Comparison of ENCODE assay signal across 25 mouse cellular contexts in genomic region chr3:143614895-143615294, GRCm38 (mm10).
DNase-seq lines count a peak whose midpoint lies in the region; ATAC-seq and TF ChIP-seq lines count a peak whose summit lies in the region.
"Had no signal": no experiment of that assay in that cellular context is flagged by ENCODE, and none has a peak within 500 bp of the region (broad histone marks: within the 10 kb centered on the region; RNA-seq: fewer than 3 reads in every experiment).

No protein-coding gene starts in this region.

- TF ChIP-seq CTCF in midbrain, postnatal 0 days (IDR thresholded peaks at IDR 0.05), result no peak
- TF ChIP-seq CTCF in forebrain, postnatal 0 days (IDR thresholded peaks at IDR 0.05; ENCODE audit: low read depth), result no peak

- no peaks in the 10 kb centered on the region for H3K9me3 ChIP-seq in forebrain, embryonic 14.5 days (replicated peaks; ENCODE audit: control insufficient read depth, low read length)
- no peaks in the 10 kb centered on the region for H3K9me3 ChIP-seq in forebrain, embryonic 10.5 days
- H3K9me3 ChIP-seq in midbrain, embryonic 15.5 days, result no peaks in the 10 kb centered on the region
- no peaks in the 10 kb centered on the region for H3K9me3 ChIP-seq in midbrain, postnatal 0 days (ENCODE audit: low read length)
- no peaks in the 10 kb centered on the region for H3K9me3 ChIP-seq in forebrain, postnatal 0 days (ENCODE audit: low read length)
- H3K9me3 ChIP-seq in kidney, embryonic 15.5 days (replicated peaks), result no peaks in the 10 kb centered on the region
- H3K9me3 ChIP-seq: embryonic facial prominence, embryonic 12.5 days; heart, embryonic 10.5 days; heart, embryonic 13.5 days had no signal

- no peaks in the 10 kb centered on the region for H3K36me3 ChIP-seq in forebrain, embryonic 14.5 days (ENCODE audit: control insufficient read depth, insufficient read depth, low read length)
- H3K36me3 ChIP-seq in forebrain, embryonic 10.5 days (replicated peaks), result no peaks in the 10 kb centered on the region
- no peaks in the 10 kb centered on the region for H3K36me3 ChIP-seq in midbrain, embryonic 15.5 days (replicated peaks)
- H3K36me3 ChIP-seq in midbrain, postnatal 0 days (ENCODE audit: insufficient read depth, low read length), result no peaks in the 10 kb centered on the region
- no peaks in the 10 kb centered on the region for H3K36me3 ChIP-seq in forebrain, postnatal 0 days (ENCODE audit: insufficient read depth)
- H3K36me3 ChIP-seq in kidney, embryonic 15.5 days, result no peaks in the 10 kb centered on the region
- H3K36me3 ChIP-seq: embryonic facial prominence, embryonic 12.5 days; heart, embryonic 10.5 days; heart, embryonic 13.5 days had no signal

- ATAC-seq in forebrain, embryonic 14.5 days, result no peak
- 0 out of 2 replicates have a peak, but pooled peaks have one; percentile 48 for ATAC-seq in midbrain, embryonic 15.5 days (replicated peaks)
- ATAC-seq in midbrain, postnatal 0 days (ENCODE audit: low FRiP score), result no peak
- ATAC-seq in forebrain, postnatal 0 days, result peak; percentile 85; the same call in 1 of the 2 replicates
- ATAC-seq in megakaryocyte, adult 5-6 weeks (ENCODE audit: poor library complexity, severe bottlenecking), result no peak
- ATAC-seq in kidney, embryonic 15.5 days (replicated peaks; ENCODE audit: low FRiP score), result no peak
- ATAC-seq: CD4-positive, CD25-positive, alpha-beta regulatory T cell, adult 4 months; hindbrain, postnatal 0 days; inflammation-experienced regulatory T-cells, adult 6 months; intestine, embryonic 16.5 days had no signal

- WGBS in forebrain, embryonic 14.5 days, result 50% methylated on average over 5 of the region's 5 CpGs
- WGBS in forebrain, embryonic 10.5 days, result 85% methylated on average over 5 of the region's 5 CpGs
- WGBS in midbrain, embryonic 15.5 days, result 51% methylated on average over 5 of the region's 5 CpGs
- 56% methylated on average over 5 of the region's 5 CpGs for WGBS in midbrain, postnatal 0 days
- WGBS in forebrain, postnatal 0 days, result 42% methylated on average over 5 of the region's 5 CpGs
- WGBS in kidney, embryonic 15.5 days, result 81% methylated on average over 5 of the region's 5 CpGs

- no peak overlapping the region for H3K4me3 ChIP-seq in forebrain, embryonic 14.5 days (ENCODE audit: low read depth, low read length)
- no peak overlapping the region for H3K4me3 ChIP-seq in forebrain, embryonic 10.5 days
- no peak overlapping the region for H3K4me3 ChIP-seq in midbrain, embryonic 15.5 days
- no peak overlapping the region for H3K4me3 ChIP-seq in midbrain, postnatal 0 days (ENCODE audit: low read depth, low read length)
- no peak overlapping the region for H3K4me3 ChIP-seq in forebrain, postnatal 0 days (ENCODE audit: low read depth, low read length)
- no peak overlapping the region for H3K4me3 ChIP-seq in kidney, embryonic 15.5 days (replicated peaks)
- H3K4me3 ChIP-seq: embryonic facial prominence, embryonic 12.5 days; heart, adult 2 months; heart, embryonic 10.5 days; heart, embryonic 13.5 days had no signal

- H3K4me2 ChIP-seq in forebrain, embryonic 14.5 days (ENCODE audit: low read length), result no peak overlapping the region
- no peak overlapping the region for H3K4me2 ChIP-seq in midbrain, embryonic 15.5 days
- no peak overlapping the region for H3K4me2 ChIP-seq in midbrain, postnatal 0 days (ENCODE audit: low read depth, low read length, poor library complexity, severe bottlenecking)
- H3K4me2 ChIP-seq in forebrain, postnatal 0 days (ENCODE audit: low read depth), result no peak overlapping the region
- H3K4me2 ChIP-seq in kidney, embryonic 15.5 days, result no peak overlapping the region
- H3K4me2 ChIP-seq: embryonic facial prominence, embryonic 12.5 days; heart, embryonic 13.5 days; hindbrain, embryonic 14.5 days had no signal

- no peaks in the 10 kb centered on the region for H3K27me3 ChIP-seq in forebrain, embryonic 14.5 days (replicated peaks; ENCODE audit: control insufficient read depth, insufficient read depth, low read length)
- no peaks in the 10 kb centered on the region for H3K27me3 ChIP-seq in forebrain, embryonic 10.5 days (ENCODE audit: poor library complexity, severe bottlenecking)
- no peaks in the 10 kb centered on the region for H3K27me3 ChIP-seq in midbrain, embryonic 15.5 days (replicated peaks)
- H3K27me3 ChIP-seq in midbrain, postnatal 0 days (ENCODE audit: insufficient read depth, low read length), result no peaks in the 10 kb centered on the region
- no peaks in the 10 kb centered on the region for H3K27me3 ChIP-seq in forebrain, postnatal 0 days (ENCODE audit: insufficient read depth, low read length)
- no peaks in the 10 kb centered on the region for H3K27me3 ChIP-seq in kidney, embryonic 15.5 days
- H3K27me3 ChIP-seq: embryonic facial prominence, embryonic 12.5 days had no signal

- no peak overlapping the region for H3K9ac ChIP-seq in forebrain, embryonic 14.5 days (ENCODE audit: low read length)
- no peak overlapping the region for H3K9ac ChIP-seq in midbrain, embryonic 15.5 days
- no peak overlapping the region for H3K9ac ChIP-seq in midbrain, postnatal 0 days (replicated peaks; ENCODE audit: low read length, poor library complexity, severe bottlenecking)
- H3K9ac ChIP-seq in forebrain, postnatal 0 days, result no peak overlapping the region
- H3K9ac ChIP-seq in kidney, embryonic 15.5 days, result no peak overlapping the region
- H3K9ac ChIP-seq: embryonic facial prominence, embryonic 12.5 days; heart, embryonic 13.5 days; hindbrain, embryonic 14.5 days had no signal

- no peaks in the 10 kb centered on the region for H3K4me1 ChIP-seq in forebrain, embryonic 14.5 days (ENCODE audit: control insufficient read depth, insufficient read depth, low read length)
- H3K4me1 ChIP-seq in forebrain, embryonic 10.5 days, result peaks cover 3% of the 10 kb centered on the region
- no peaks in the 10 kb centered on the region for H3K4me1 ChIP-seq in midbrain, embryonic 15.5 days
- H3K4me1 ChIP-seq in midbrain, postnatal 0 days (ENCODE audit: insufficient read depth, low read length), result no peaks in the 10 kb centered on the region
- no peaks in the 10 kb centered on the region for H3K4me1 ChIP-seq in forebrain, postnatal 0 days (ENCODE audit: insufficient read depth)
- H3K4me1 ChIP-seq in kidney, embryonic 15.5 days, result no peaks in the 10 kb centered on the region
- H3K4me1 ChIP-seq: embryonic facial prominence, embryonic 12.5 days; heart, embryonic 10.5 days; heart, embryonic 13.5 days had no signal

- no peak overlapping the region for H3K27ac ChIP-seq in forebrain, embryonic 14.5 days (ENCODE audit: low read depth, low read length)
- H3K27ac ChIP-seq in forebrain, embryonic 10.5 days, result no peak overlapping the region
- no peak overlapping the region for H3K27ac ChIP-seq in midbrain, embryonic 15.5 days
- no peak overlapping the region for H3K27ac ChIP-seq in midbrain, postnatal 0 days (ENCODE audit: low read depth, low read length)
- H3K27ac ChIP-seq in forebrain, postnatal 0 days (ENCODE audit: low read depth, low read length), result no peak overlapping the region
- H3K27ac ChIP-seq in kidney, embryonic 15.5 days, result no peak overlapping the region
- H3K27ac ChIP-seq: embryonic facial prominence, embryonic 12.5 days; heart, adult 2 months; heart, embryonic 10.5 days; heart, embryonic 13.5 days; hindbrain, embryonic 14.5 days; hindbrain, postnatal 0 days had no signal

- DNase-seq in forebrain, embryonic 14.5 days (ENCODE audit: low spot score), result peak; percentile 44
- no peak for DNase-seq in forebrain, embryonic 10.5 days (ENCODE audit: extremely low spot score, low spot score)
- no peak for DNase-seq in midbrain, postnatal 0 days (ENCODE audit: low spot score)
- no peak for DNase-seq in forebrain, postnatal 0 days
- DNase-seq: adrenal gland, adult 8-10 months; adrenal gland, postnatal 25 days; cerebellum, adult 18-20 months; cerebellum, adult 9-10 months; cerebellum, postnatal 14 days; gastrocnemius, postnatal 36 days; heart, adult 2 months; heart, postnatal 14 days; heart, postnatal 4 days; kidney, adult 18-20 months had no signal

Comparison
In these comparisons a context has a peak if more than half of its experiments do, and no peak if none do; other contexts are left out.
1. ATAC-seq: peak in midbrain, embryonic 15.5 days (single experiment) and forebrain, postnatal 0 days (single experiment); none in forebrain, embryonic 14.5 days (single experiment), midbrain, postnatal 0 days (single experiment), megakaryocyte, adult 5-6 weeks (single experiment) and kidney, embryonic 15.5 days (single experiment).